Mouse (Mus musculus) megakaryocyte, embryonic 14.5 days (primary cell): ENCODE data around the gene Tsr3.

Experiments used
- FLI1 ChIP-seq: IDR thresholded peaks from 2 replicates; pipeline ENCODE4 v1.6.1; 2012; ENCODE audit warnings: low read length, inconsistent platforms, mixed read lengths
- GATA1 ChIP-seq: IDR thresholded peaks from 3 replicates; pipeline ENCODE4 v1.6.1; 2012; ENCODE audit warnings: mixed read lengths, low read length, inconsistent platforms, borderline replicate concordance

GRCm38 (mm10) chr17:25285033-25285432 lies 45.1 kb downstream of the Tsr3 start:
- TF ChIP-seq GATA1, result no peak
- TF ChIP-seq FLI1, result no peak
